ENCODE assay signal across 11 mouse cellular contexts in genomic region chr7:112498591-112499301, GRCm38 (mm10).
DNase-seq lines count a peak whose midpoint lies in the region; ATAC-seq and TF ChIP-seq lines count a peak whose summit lies in the region.
"Had no signal": no experiment of that assay in that cellular context is flagged by ENCODE, and none has a peak within 500 bp of the region (broad histone marks: within the 10 kb centered on the region; RNA-seq: fewer than 3 reads in every experiment).

No protein-coding gene starts in this region.

- peak overlapping the region; percentile 53; the same call in 1 of the 2 replicates for H3K27ac ChIP-seq in hindbrain, embryonic 10.5 days
- H3K27ac ChIP-seq in hindbrain, postnatal 0 days: no peak overlapping the region
- H3K27ac ChIP-seq in lung, embryonic 16.5 days (ENCODE audit: low read length): peak overlapping the region; percentile 29; the same call in 1 of the 2 replicates
- H3K27ac ChIP-seq in embryonic facial prominence, embryonic 14.5 days (replicated peaks; ENCODE audit: low read depth, low read length): peak overlapping the region; percentile 83
- peak overlapping the region; percentile 99 for H3K27ac ChIP-seq in stomach, embryonic 14.5 days (ENCODE audit: low read length)
- H3K27ac ChIP-seq: midbrain, embryonic 13.5 days had no signal

- no peak overlapping the region for H3K4me2 ChIP-seq in hindbrain, postnatal 0 days (ENCODE audit: low read depth, low read length)
- no peak overlapping the region for H3K4me2 ChIP-seq in lung, embryonic 16.5 days (ENCODE audit: low read depth, low read length)
- no peak overlapping the region for H3K4me2 ChIP-seq in embryonic facial prominence, embryonic 14.5 days (ENCODE audit: low read depth, low read length)
- H3K4me2 ChIP-seq in stomach, embryonic 14.5 days (replicated peaks; ENCODE audit: low read depth, low read length): no peak overlapping the region
- H3K4me2 ChIP-seq: midbrain, embryonic 13.5 days had no signal

- no peaks in the 10 kb centered on the region for H3K9me3 ChIP-seq in hindbrain, embryonic 10.5 days
- no peaks in the 10 kb centered on the region for H3K9me3 ChIP-seq in hindbrain, postnatal 0 days (ENCODE audit: low read length)
- H3K9me3 ChIP-seq in lung, embryonic 16.5 days (ENCODE audit: control insufficient read depth, low read length): no peaks in the 10 kb centered on the region
- no peaks in the 10 kb centered on the region for H3K9me3 ChIP-seq in embryonic facial prominence, embryonic 14.5 days (ENCODE audit: control insufficient read depth, low read length)
- no peaks in the 10 kb centered on the region for H3K9me3 ChIP-seq in stomach, embryonic 14.5 days (ENCODE audit: control insufficient read depth, low read depth, low read length)
- H3K9me3 ChIP-seq: midbrain, embryonic 13.5 days had no signal

- 68% methylated on average over 9 of the region's 9 CpGs for WGBS in hindbrain, embryonic 10.5 days
- WGBS in hindbrain, postnatal 0 days: 69% methylated on average over 9 of the region's 9 CpGs
- 40% methylated on average over 9 of the region's 9 CpGs for WGBS in lung, embryonic 16.5 days
- 47% methylated on average over 9 of the region's 9 CpGs for WGBS in embryonic facial prominence, embryonic 14.5 days
- 35% methylated on average over 9 of the region's 9 CpGs for WGBS in stomach, embryonic 14.5 days

- peaks cover 77% of the 10 kb centered on the region for H3K4me1 ChIP-seq in hindbrain, embryonic 10.5 days (replicated peaks)
- peaks cover 12% of the 10 kb centered on the region; the same call in 1 of the 2 replicates for H3K4me1 ChIP-seq in hindbrain, postnatal 0 days (ENCODE audit: insufficient read depth, low read length)
- H3K4me1 ChIP-seq in lung, embryonic 16.5 days (replicated peaks; ENCODE audit: control insufficient read depth, insufficient read depth, low read length): peaks cover 57% of the 10 kb centered on the region
- peaks cover 48% of the 10 kb centered on the region for H3K4me1 ChIP-seq in embryonic facial prominence, embryonic 14.5 days (ENCODE audit: control insufficient read depth, insufficient read depth, low read length)
- H3K4me1 ChIP-seq in stomach, embryonic 14.5 days (ENCODE audit: control insufficient read depth, insufficient read depth, low read length): peaks cover 80% of the 10 kb centered on the region

- no peaks in the 10 kb centered on the region for H3K36me3 ChIP-seq in hindbrain, embryonic 10.5 days
- H3K36me3 ChIP-seq in hindbrain, postnatal 0 days (ENCODE audit: insufficient read depth, low read length): no peaks in the 10 kb centered on the region
- no peaks in the 10 kb centered on the region for H3K36me3 ChIP-seq in lung, embryonic 16.5 days (ENCODE audit: control insufficient read depth, insufficient read depth, low read length)
- no peaks in the 10 kb centered on the region for H3K36me3 ChIP-seq in embryonic facial prominence, embryonic 14.5 days (ENCODE audit: control insufficient read depth, insufficient read depth, low read length)
- no peaks in the 10 kb centered on the region for H3K36me3 ChIP-seq in stomach, embryonic 14.5 days (ENCODE audit: control insufficient read depth, insufficient read depth, low read length)
- H3K36me3 ChIP-seq: midbrain, embryonic 13.5 days had no signal

- H3K27me3 ChIP-seq in hindbrain, embryonic 10.5 days (ENCODE audit: insufficient read depth, poor library complexity, severe bottlenecking): 0 out of 2 replicates have a peak, but pooled peaks cover under 1% of the 10 kb centered on the region
- no peaks in the 10 kb centered on the region for H3K27me3 ChIP-seq in hindbrain, postnatal 0 days (ENCODE audit: insufficient read depth, low read length)
- H3K27me3 ChIP-seq in lung, embryonic 16.5 days (ENCODE audit: control insufficient read depth, insufficient read depth, low read depth, low read length): no peaks in the 10 kb centered on the region
- H3K27me3 ChIP-seq in embryonic facial prominence, embryonic 14.5 days (replicated peaks; ENCODE audit: control insufficient read depth, insufficient read depth, low read length): no peaks in the 10 kb centered on the region
- H3K27me3 ChIP-seq in stomach, embryonic 14.5 days (ENCODE audit: control insufficient read depth, insufficient read depth, low read length): no peaks in the 10 kb centered on the region

- no peak for TF ChIP-seq CTCF in hindbrain, postnatal 0 days (IDR thresholded peaks at IDR 0.05; ENCODE audit: low read depth)

- DNase-seq in hindbrain, embryonic 10.5 days (ENCODE audit: low spot score): no peak
- no peak for DNase-seq in hindbrain, postnatal 0 days (ENCODE audit: low spot score)
- no peak for DNase-seq in lung, postnatal 14 days
- no peak for DNase-seq in embryonic facial prominence, embryonic 14.5 days (ENCODE audit: low spot score)
- DNase-seq in frontal cortex, postnatal 36 days (ENCODE audit: low spot score in 2 of 2): no peak
- DNase-seq: cerebellum, adult 11-12 months; thymus, adult 18-20 months had no signal

- no peak for ATAC-seq in hindbrain, postnatal 0 days
- peak; percentile 31; the same call in 1 of the 2 replicates for ATAC-seq in lung, embryonic 16.5 days (ENCODE audit: low read depth)
- no peak for ATAC-seq in embryonic facial prominence, embryonic 14.5 days (ENCODE audit: low read depth)
- peak; percentile 70 for ATAC-seq in stomach, embryonic 14.5 days (ENCODE audit: insufficient number of reproducible peaks, insufficient read depth, low FRiP score, low read depth)
- no peak for ATAC-seq in cerebellum, adult (ENCODE audit: insufficient number of reproducible peaks, low FRiP score, low TSS enrichment)
- ATAC-seq: midbrain, embryonic 13.5 days had no signal

- H3K4me3 ChIP-seq in hindbrain, embryonic 10.5 days: no peak overlapping the region
- no peak overlapping the region for H3K4me3 ChIP-seq in hindbrain, postnatal 0 days (ENCODE audit: low read length)
- no peak overlapping the region for H3K4me3 ChIP-seq in lung, embryonic 16.5 days (ENCODE audit: low read length)
- no peak overlapping the region for H3K4me3 ChIP-seq in embryonic facial prominence, embryonic 14.5 days (ENCODE audit: low read depth, low read length)
- no peak overlapping the region for H3K4me3 ChIP-seq in stomach, embryonic 14.5 days (ENCODE audit: low read depth, low read length)
- H3K4me3 ChIP-seq: midbrain, embryonic 13.5 days had no signal

- no peak overlapping the region for H3K9ac ChIP-seq in hindbrain, postnatal 0 days (replicated peaks; ENCODE audit: low read length)
- H3K9ac ChIP-seq in lung, embryonic 16.5 days (ENCODE audit: low read length): no peak overlapping the region
- no peak overlapping the region for H3K9ac ChIP-seq in embryonic facial prominence, embryonic 14.5 days (ENCODE audit: low read depth, low read length)
- no peak overlapping the region for H3K9ac ChIP-seq in stomach, embryonic 14.5 days (replicated peaks; ENCODE audit: low read depth, low read length)
- H3K9ac ChIP-seq: midbrain, embryonic 13.5 days had no signal

Comparison
In these comparisons a context has a peak if more than half of its experiments do, and no peak if none do; other contexts are left out.
1. ATAC-seq: peak in lung, embryonic 16.5 days (single experiment) and stomach, embryonic 14.5 days (single experiment); none in hindbrain, postnatal 0 days (single experiment), embryonic facial prominence, embryonic 14.5 days (single experiment) and cerebellum, adult (single experiment).